Mouse (Mus musculus) CH12.LX (cell line): ENCODE results near the gene Dnajc28. TPM values are rescaled to one million over a fixed set of nuclear protein-coding genes. Genes with fewer than 3 reads are reported as not detected.

Source experiments
- DNase-seq: peaks from one replicate; pipeline ENCODE4 v3.0.0-alpha.2; 2013; ENCODE audit errors: extremely low read depth
- H3K27ac ChIP-seq: 2 replicates; pipeline ENCODE4 v1.5.1; 2012; ENCODE audit warnings: low read depth, mild to moderate bottlenecking, control low read depth, moderate library complexity; ENCODE audit not compliant: insufficient read depth
- H3K27me3 ChIP-seq: replicated peaks from 2 replicates; pipeline ENCODE3; 2012; ENCODE audit warnings: inconsistent platforms
- H3K36me3 ChIP-seq, 2 experiments: replicated peaks in 1 of 2; 2 replicates each; pipeline versions ENCODE3 to v1.6.1; 2012; ENCODE audit warnings: inconsistent platforms in 1 of 2, low read length in 1 of 2, mild to moderate bottlenecking in 1 of 2, mixed read lengths in 1 of 2, moderate library complexity in 1 of 2; ENCODE audit not compliant: control insufficient read depth in 1 of 2, insufficient read depth in 1 of 2
- H3K4me1 ChIP-seq, 2 experiments: 2 replicates each; pipeline ENCODE4 v1.6.1; 2012; ENCODE audit warnings: inconsistent platforms in 1 of 2, moderate library complexity in 1 of 2; ENCODE audit not compliant: insufficient read depth in 2 of 2, control insufficient read depth in 1 of 2
- H3K4me2 ChIP-seq: 2 replicates; pipeline ENCODE4 v1.6.1; 2012; ENCODE audit warnings: low read depth, mild to moderate bottlenecking, control low read depth; ENCODE audit not compliant: poor library complexity, insufficient read depth, severe bottlenecking
- H3K4me3 ChIP-seq, 3 experiments: fragments of 150-350 bp in 1 of 3; sonication (generic) in 1 of 3; replicated peaks in 1 of 3; 2 replicates each; pipeline versions ENCODE3 to v1.5.1; 2011 to 2012; ENCODE audit warnings: low read depth in 2 of 3, low read length in 2 of 3, mild to moderate bottlenecking in 2 of 3, moderate library complexity in 2 of 3, control low read depth in 1 of 3, improper control_type of control experiment in 1 of 3, inconsistent platforms in 1 of 3, mixed read lengths in 1 of 3; ENCODE audit not compliant: poor library complexity in 1 of 3
- H3K79me2 ChIP-seq: replicated peaks from 2 replicates; pipeline ENCODE4 v1.6.1; 2012; ENCODE audit warnings: mild to moderate bottlenecking, moderate library complexity; ENCODE audit not compliant: control insufficient read depth, poor library complexity, insufficient read depth, severe bottlenecking; ENCODE audit errors: extremely low read depth
- H3K9ac ChIP-seq: 2 replicates; pipeline ENCODE4 v1.6.1; 2012; ENCODE audit warnings: low read depth, mild to moderate bottlenecking, control low read depth, moderate library complexity; ENCODE audit not compliant: insufficient read depth
- H3K9me3 ChIP-seq: replicated peaks from 2 replicates; pipeline ENCODE3; 2012; ENCODE audit warnings: low read length, inconsistent platforms, mixed read lengths
- BHLHE40 ChIP-seq: IDR thresholded peaks from 2 replicates; pipeline ENCODE4 v1.6.1; 2011; ENCODE audit warnings: mild to moderate bottlenecking, low read depth, low read length, improper control_type of control experiment
- CHD1 ChIP-seq: IDR thresholded peaks from 2 replicates; pipeline ENCODE4 v1.6.1; 2012; ENCODE audit warnings: low read depth, low read length, improper control_type of control experiment, inconsistent platforms
- CHD2 ChIP-seq: IDR thresholded peaks from 2 replicates; pipeline ENCODE4 v1.6.1; 2011; ENCODE audit warnings: low read length, improper control_type of control experiment
- CTCF ChIP-seq, 2 experiments: IDR thresholded peaks in 1 of 2; conservative IDR thresholded peaks in 1 of 2; 2 replicates each; pipeline ENCODE4 v1.5.1; 2011 to 2012; ENCODE audit warnings: low read depth in 2 of 2, low read length in 2 of 2, improper control_type of control experiment in 1 of 2, inconsistent platforms in 1 of 2, mild to moderate bottlenecking in 1 of 2, moderate library complexity in 1 of 2
- E2F4 ChIP-seq: IDR thresholded peaks from 2 replicates; pipeline ENCODE4 v1.6.1; 2011; ENCODE audit warnings: low read depth, low read length, improper control_type of control experiment; ENCODE audit not compliant: insufficient replicate concordance
- ELF1 ChIP-seq: IDR thresholded peaks from 2 replicates; pipeline ENCODE4 v1.6.1; 2014; ENCODE audit warnings: low read depth, mild to moderate bottlenecking, inconsistent platforms, low read length, improper control_type of control experiment
- EP300 ChIP-seq: IDR thresholded peaks from 2 replicates; pipeline ENCODE4 v1.6.1; 2011; ENCODE audit warnings: low read length, improper control_type of control experiment
- ETS1 ChIP-seq: conservative IDR thresholded peaks from 2 replicates; pipeline ENCODE4 v1.6.1; 2012; ENCODE audit warnings: low read depth, mild to moderate bottlenecking, inconsistent platforms, low read length, improper control_type of control experiment, moderate library complexity
- GABPA ChIP-seq: IDR thresholded peaks from 2 replicates; pipeline ENCODE4 v1.6.1; 2012; ENCODE audit warnings: low read depth, low read length, improper control_type of control experiment, inconsistent platforms; ENCODE audit not compliant: insufficient replicate concordance
- HCFC1 ChIP-seq: IDR thresholded peaks from 2 replicates; pipeline ENCODE4 v1.6.1; 2012; ENCODE audit warnings: low read depth, mild to moderate bottlenecking, inconsistent platforms, low read length, improper control_type of control experiment
- JUND ChIP-seq: conservative IDR thresholded peaks from 2 replicates; pipeline ENCODE4 v1.6.1; 2011; ENCODE audit warnings: low read depth, low read length, improper control_type of control experiment
- KAT2A ChIP-seq: IDR thresholded peaks from 2 replicates; pipeline ENCODE4 v1.6.1; 2012; ENCODE audit warnings: low read length, improper control_type of control experiment, inconsistent platforms; ENCODE audit not compliant: insufficient replicate concordance
- MAFK ChIP-seq: IDR thresholded peaks from 2 replicates; pipeline ENCODE4 v1.6.1; 2011; ENCODE audit warnings: low read length, improper control_type of control experiment; ENCODE audit not compliant: insufficient replicate concordance
- MAX ChIP-seq: IDR thresholded peaks from 2 replicates; pipeline ENCODE4 v1.6.1; 2011; ENCODE audit warnings: low read length, improper control_type of control experiment
- MAZ ChIP-seq: IDR thresholded peaks from 2 replicates; pipeline ENCODE4 v1.6.1; 2012; ENCODE audit warnings: low read depth, mild to moderate bottlenecking, inconsistent platforms, low read length, improper control_type of control experiment, moderate library complexity
- MEF2A ChIP-seq: IDR thresholded peaks from 2 replicates; pipeline ENCODE4 v1.6.1; 2014; ENCODE audit warnings: low read depth, mild to moderate bottlenecking, inconsistent platforms, low read length, improper control_type of control experiment, borderline replicate concordance
- MXI1 ChIP-seq: IDR thresholded peaks from 2 replicates; pipeline ENCODE4 v1.6.1; 2011; ENCODE audit warnings: mild to moderate bottlenecking, low read depth, low read length, improper control_type of control experiment
- MYC ChIP-seq: IDR thresholded peaks from 2 replicates; pipeline ENCODE4 v1.6.1; 2011; ENCODE audit warnings: low read depth, mild to moderate bottlenecking, improper control_type of control experiment, low read length
- NELFE ChIP-seq: IDR thresholded peaks from 2 replicates; pipeline ENCODE4 v1.6.1; 2011; ENCODE audit warnings: low read depth, low read length, improper control_type of control experiment
- NRF1 ChIP-seq: IDR thresholded peaks from 2 replicates; pipeline ENCODE4 v1.6.1; 2014; ENCODE audit warnings: low read depth, mild to moderate bottlenecking, inconsistent platforms, low read length, improper control_type of control experiment, moderate library complexity
- POLR2A ChIP-seq: IDR thresholded peaks from 2 replicates; pipeline ENCODE4 v1.6.1; 2011; ENCODE audit warnings: low read depth, mild to moderate bottlenecking, improper control_type of control experiment, low read length
- POLR2AphosphoS2 ChIP-seq: IDR thresholded peaks from 2 replicates; pipeline ENCODE4 v1.6.1; 2011; ENCODE audit warnings: low read depth, low read length, improper control_type of control experiment
- RAD21 ChIP-seq: IDR thresholded peaks from 2 replicates; pipeline ENCODE4 v1.6.1; 2011; ENCODE audit warnings: low read depth, mild to moderate bottlenecking, low read length, improper control_type of control experiment, moderate library complexity
- RCOR1 ChIP-seq: conservative IDR thresholded peaks from 2 replicates; pipeline ENCODE4 v1.6.1; 2012; ENCODE audit warnings: low read depth, mild to moderate bottlenecking, inconsistent platforms, low read length, improper control_type of control experiment
- SIN3A ChIP-seq: IDR thresholded peaks from 2 replicates; pipeline ENCODE4 v1.6.1; 2012; ENCODE audit warnings: low read length, improper control_type of control experiment, inconsistent platforms
- SMC3 ChIP-seq: IDR thresholded peaks from 2 replicates; pipeline ENCODE4 v1.6.1; 2011; ENCODE audit warnings: low read depth, low read length, improper control_type of control experiment
- TBP ChIP-seq: conservative IDR thresholded peaks from 2 replicates; pipeline ENCODE4 v1.6.1; 2011; ENCODE audit warnings: low read depth, low read length, improper control_type of control experiment
- TCF12 ChIP-seq: IDR thresholded peaks from 2 replicates; pipeline ENCODE4 v1.6.1; 2014; ENCODE audit warnings: low read depth, mild to moderate bottlenecking, inconsistent platforms, low read length, improper control_type of control experiment
- UBTF ChIP-seq: IDR thresholded peaks from 2 replicates; pipeline ENCODE4 v1.6.1; 2012; ENCODE audit warnings: low read depth, mild to moderate bottlenecking, inconsistent platforms, low read length, improper control_type of control experiment, moderate library complexity
- USF2 ChIP-seq: conservative IDR thresholded peaks from 2 replicates; pipeline ENCODE4 v1.6.1; 2011; ENCODE audit warnings: low read depth, low read length, improper control_type of control experiment
- ZC3H11A ChIP-seq: IDR thresholded peaks from 2 replicates; pipeline ENCODE4 v1.6.1; 2012; ENCODE audit warnings: low read depth, mild to moderate bottlenecking, inconsistent platforms, low read length, improper control_type of control experiment
- ZKSCAN1 ChIP-seq: IDR thresholded peaks from 2 replicates; pipeline ENCODE4 v1.6.1; 2012; ENCODE audit warnings: low read depth, inconsistent platforms, low read length, improper control_type of control experiment, borderline replicate concordance
- ZMIZ1 ChIP-seq: IDR thresholded peaks from 2 replicates; pipeline ENCODE4 v1.6.1; 2012; ENCODE audit warnings: low read depth, mild to moderate bottlenecking, inconsistent platforms, low read length, improper control_type of control experiment
- dilution Hi-C: fragments of 300-500 bp; cut with MboI; formaldehyde crosslinking; loops from 2 replicates; pipeline ENCODE4 v1.14.3; 2020; ENCODE audit warnings: low sequenced_read_pairs; ENCODE audit not compliant: extremely low pct_unique_long_range_greater_than_20kb, extremely low pct_ligation_motif_present
- in situ Hi-C: fragments of 300-500 bp; cut with MboI; formaldehyde crosslinking; loops from 3 replicates; pipeline ENCODE4 v1.14.3; 2019; ENCODE audit warnings: low sequenced_read_pairs, low pct_ligation_motif_present, low pct_unique_long_range_greater_than_20kb, mixed read lengths
- polyA plus RNA-seq: library from polyadenylated mRNA; unstranded; fragments of >175 nt; gene quantifications from 2 replicates; pipeline ENCODE4 v1.2.1, GENCODE M21; 2012; ENCODE audit warnings: low read depth; ENCODE audit not compliant: insufficient read length
- total RNA-seq, 2 experiments: library from RNA; depleted of rRNA; stranded (reverse); fragments of 300-350 nt in 1 of 2; fragments of >200 nt in 1 of 2; gene quantifications; 2 replicates each; pipeline ENCODE4 v1.2.3; 2012 to 2014

Gene Dnajc28
- total and polyA plus RNA-seq, 3 experiments = 0.47 to 1.8 (median 0.97) TPM

DNA sequence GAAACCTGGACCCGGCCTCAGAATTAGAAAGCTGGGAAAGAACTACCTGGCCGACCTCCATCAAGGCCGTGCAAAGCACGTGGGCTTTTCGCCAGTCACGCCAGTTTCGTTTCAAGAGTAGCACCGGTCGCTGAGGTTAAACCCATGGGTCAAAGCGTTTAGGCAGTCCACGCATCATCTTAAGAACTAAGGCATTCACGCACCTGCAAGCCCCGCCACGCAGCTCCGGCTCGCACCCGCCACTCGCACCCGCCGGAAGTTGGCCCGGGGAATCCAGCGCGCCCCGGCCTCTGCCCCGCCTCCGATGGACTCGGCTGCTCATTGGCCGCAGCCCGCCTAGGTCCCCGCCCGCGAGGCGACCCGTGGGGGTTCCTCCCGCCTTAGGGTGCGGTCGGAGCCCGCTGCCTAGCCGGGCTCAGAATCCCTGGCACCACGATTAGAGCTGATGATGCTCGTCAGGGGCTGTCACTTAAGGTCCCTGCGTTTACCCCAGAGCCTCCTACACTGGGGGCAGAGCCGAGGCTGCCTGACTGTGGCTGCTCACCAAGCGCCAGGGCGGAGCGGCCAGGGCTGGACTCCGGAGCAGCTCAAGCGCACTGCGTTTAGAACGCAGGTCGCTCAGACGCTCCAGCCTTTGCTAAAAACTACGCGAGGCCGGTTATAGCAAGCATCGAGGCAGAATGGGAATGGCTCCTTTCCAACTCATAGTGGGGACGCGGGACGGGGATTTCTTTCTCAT lies 28.0 kb upstream of the Dnajc28 start, which contains the start of gene Gart (continued):
- TF ChIP-seq ZKSCAN1 = no peak
- peak; percentile 98 for TF ChIP-seq MYC
- peak; percentile 25 for TF ChIP-seq MEF2A

DNA sequence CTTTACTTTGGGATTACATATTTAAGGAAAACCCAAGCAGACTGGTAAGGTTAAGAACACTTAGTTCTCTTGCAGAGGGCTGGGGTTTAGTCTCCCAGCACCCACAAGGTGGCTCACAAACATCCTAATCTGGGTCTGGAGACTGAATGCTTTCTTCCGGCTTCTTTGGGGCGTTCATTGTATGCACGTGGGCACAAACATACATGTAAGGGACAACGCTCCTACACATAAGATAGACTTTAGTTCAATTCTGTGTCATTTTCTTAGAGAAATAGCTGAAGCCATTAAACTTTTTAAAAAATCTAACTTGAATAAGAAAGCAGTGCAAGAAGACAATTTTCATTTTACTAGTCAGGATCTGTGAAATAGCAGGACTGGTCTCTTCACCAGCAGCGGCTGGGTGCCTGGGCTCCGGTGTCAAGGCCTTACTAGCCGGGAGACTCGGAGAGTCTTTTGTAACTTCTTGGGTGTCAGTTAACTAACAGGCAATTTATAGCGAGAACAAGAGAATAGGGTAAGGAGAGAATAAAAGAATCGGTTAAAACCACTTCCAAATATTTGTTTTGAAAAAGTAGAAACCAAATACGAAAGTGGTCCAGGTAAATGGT lies 27.3 kb upstream of the Dnajc28 start:
- dilution Hi-C loops (no loop called here), in situ Hi-C loops (no loop called here)
- 0 out of 2 replicates have a peak overlapping the region, but pooled peaks have one; percentile 24 for H3K27ac ChIP-seq
- H3K4me2 ChIP-seq = peak overlapping the region; percentile 84
- H3K9me3 ChIP-seq = no peaks in the 10 kb centered on the region
- H3K4me3 ChIP-seq = peak overlapping the region; percentile 69 to 87 (median 74)
- peaks cover 78% of the 10 kb centered on the region for H3K79me2 ChIP-seq
- H3K9ac ChIP-seq = peak overlapping the region; percentile 88
- H3K4me1 ChIP-seq = peaks cover 0 to 41% of the 10 kb centered on the region in 2 experiments; a peak in 2 of 4 replicates
- H3K27me3 ChIP-seq = no peaks in the 10 kb centered on the region
- peaks cover 21 to 44% of the 10 kb centered on the region in 2 experiments for H3K36me3 ChIP-seq
- peak; percentile 84 for DNase-seq
- TF ChIP-seq NELFE (0 out of 2 replicates have a peak, but pooled peaks have one; percentile 35), SMC3 (peak; percentile 44), USF2 (0 out of 2 replicates have a peak, but pooled peaks have one; percentile 12), HCFC1 (peak; percentile 60; the same call in 1 of the 2 replicates), ZC3H11A (no peak), POLR2AphosphoS2 (no peak; the same call in 1 of the 2 replicates), EP300 (peak; percentile 25; the same call in 1 of the 2 replicates), E2F4 (0 out of 2 replicates have a peak, but pooled peaks have one; percentile 28), UBTF (no peak), NRF1 (no peak), RCOR1 (no peak), MAFK (no peak), CHD1 (peak; percentile 87), TBP (no peak), ELF1 (peak; percentile 86), MAZ (peak; percentile 66; the same call in 1 of the 2 replicates), MXI1 (peak; percentile 99), POLR2A (no peak; the same call in 1 of the 2 replicates), TCF12 (peak; percentile 44; the same call in 1 of the 2 replicates), KAT2A (0 out of 2 replicates have a peak, but pooled peaks have one; percentile 25), BHLHE40 (peak; percentile 91), ZMIZ1 (no peak), CHD2 (peak; percentile 2; the same call in 1 of the 2 replicates), CTCF (conservative IDR thresholded peaks at IDR 0.05 in 1 of 2, IDR thresholded peaks at IDR 0.05 in 1 of 2; ENCODE audit: low read depth in 2 of 2, low read length in 2 of 2) (peak in 1 of 2 experiments; percentile 63; a peak in 2 of 4 replicates), MAX (peak; percentile 97), MEF2A (no peak), ETS1 (0 out of 2 replicates have a peak, but pooled peaks have one; percentile 40), SIN3A (peak; percentile 98), GABPA (no peak), JUND (0 out of 2 replicates have a peak, but pooled peaks have one; percentile 22), ZKSCAN1 (no peak), MYC (peak; percentile 98), RAD21 (peak; percentile 27)
